27 mouse cellular contexts compared by ENCODE assay signal in genomic region chr12:55435080-55435479, GRCm38 (mm10). TPM values are rescaled to one million over a fixed set of nuclear protein-coding genes. Genes with fewer than 3 reads are reported as not detected.
DNase-seq lines count a peak whose midpoint lies in the region; TF ChIP-seq lines count a peak whose summit lies in the region.
"Had no signal": no experiment of that assay in that cellular context is flagged by ENCODE, and none has a peak within 500 bp of the region (broad histone marks: within the 10 kb centered on the region; RNA-seq: fewer than 3 reads in every experiment).

No protein-coding gene starts in this region.

- H3K4me3 ChIP-seq in kidney, adult 2 months (ENCODE audit: insufficient read depth, low read depth, low read length) = no peak overlapping the region
- H3K4me3 ChIP-seq: embryonic facial prominence, embryonic 12.5 days; embryonic facial prominence, embryonic 15.5 days; gastrocnemius, adult 2 months; heart, embryonic 12.5 days; heart, embryonic 15.5 days had no signal

- H3K27ac ChIP-seq in kidney, adult 2 months (ENCODE audit: insufficient read depth, low read depth, low read length) = no peak overlapping the region
- H3K27ac ChIP-seq: embryonic facial prominence, embryonic 12.5 days; embryonic facial prominence, embryonic 15.5 days; gastrocnemius, adult 2 months; hindbrain, embryonic 14.5 days; hindbrain, postnatal 0 days had no signal

- no peaks in the 10 kb centered on the region for H3K27me3 ChIP-seq in kidney, adult 2 months (replicated peaks; ENCODE audit: control insufficient read depth, insufficient read depth, low read length)
- H3K27me3 ChIP-seq: embryonic facial prominence, embryonic 12.5 days; embryonic facial prominence, embryonic 15.5 days; heart, embryonic 12.5 days; heart, embryonic 15.5 days; Patski had no signal

- no peak for TF ChIP-seq CTCF in kidney, adult 2 months (conservative IDR thresholded peaks at IDR 0.05; ENCODE audit: insufficient read depth, insufficient read length, low read depth, low read length)

- 0 out of 2 replicates have a peak, but pooled peaks cover 2% of the 10 kb centered on the region for H3K4me1 ChIP-seq in kidney, adult 2 months (ENCODE audit: control insufficient read depth, insufficient read depth, low read length)

- no peak for TF ChIP-seq POLR2A in kidney, adult 2 months (IDR thresholded peaks at IDR 0.05; ENCODE audit: low read depth, low read length)

- no peaks in the 10 kb centered on the region for H3K36me3 ChIP-seq in kidney, adult 2 months (ENCODE audit: control insufficient read depth, insufficient read depth, low read length)
- H3K36me3 ChIP-seq: embryonic facial prominence, embryonic 12.5 days; embryonic facial prominence, embryonic 15.5 days; G1E; heart, embryonic 12.5 days; heart, embryonic 15.5 days had no signal

- peak; percentile 46 for DNase-seq in kidney, adult 2 months
- DNase-seq in kidney, adult 9 months = no peak
- peak; percentile 50 for DNase-seq in A20 (ENCODE audit: low read depth, low spot score)
- peak; percentile 70 for DNase-seq in ES-CJ7 (ENCODE audit: low read depth, low spot score)
- peak; percentile 75 for DNase-seq in ZHBTc4 (ENCODE audit: low read depth, low spot score)
- no peak for DNase-seq in cerebellum, postnatal 14 days
- DNase-seq in spleen, postnatal 4 days (ENCODE audit: low spot score in 2 of 2) = no peak
- no peak for DNase-seq in ovary, adult 18-20 months (ENCODE audit: low spot score)
- DNase-seq: adrenal gland, adult 8-10 months; adrenal gland, postnatal 25 days; cerebellum, adult 11-12 months; cerebellum, adult 8-10 months; cerebellum, postnatal 25 days; forebrain, postnatal 0 days; gastrocnemius, adult 2 months; gastrocnemius, postnatal 25 days; heart, adult 18-20 months; heart, postnatal 14 days; heart, postnatal 4 days had no signal

- WGBS in kidney, adult 2 months = 67% methylated on average over 1 of the region's 1 CpGs

RNA-seq across cellular contexts. Expression of gene Psma6, which starts 51.1 kb away (rescaled TPM):
- polyA plus RNA-seq in kidney, adult 2 months (2012; rRNA removed) = 48.5 and 80.2 TPM in 2 replicates

RNA-seq across cellular contexts. Expression of gene Nfkbia, which starts 57.4 kb away (rescaled TPM):
- polyA plus RNA-seq in kidney, adult 2 months (2012; rRNA removed) = 90.0 and 93.3 TPM in 2 replicates

Comparison
In these comparisons a context has a peak if more than half of its experiments do, and no peak if none do; other contexts are left out.
1. DNase-seq: peak in kidney, adult 2 months (single experiment), A20 (single experiment), ES-CJ7 (single experiment) and ZHBTc4 (single experiment); none in kidney, adult 9 months (single experiment), cerebellum, postnatal 14 days (0 of 2), spleen, postnatal 4 days (0 of 2) and ovary, adult 18-20 months (single experiment).